Mouse (Mus musculus) midbrain, postnatal 0 days (tissue): ENCODE measurements around the gene Myo18b. TPM values are rescaled to one million over a fixed set of nuclear protein-coding genes. Genes with fewer than 3 reads are reported as not detected.

Experiments
- ATAC-seq: fragments of 200-750 bp; cut with Nextera tagmentation; 2 replicates; pipeline ENCODE4 v1.8.0; 2017; ENCODE audit warnings: moderate number of reproducible peaks, mild to moderate bottlenecking, moderate TSS enrichment, moderate library complexity; ENCODE audit not compliant: low FRiP score
- DNase-seq: peaks from one replicate; pipeline ENCODE4 v3.0.0-alpha.2; 2015; ENCODE audit warnings: low spot score
- H3K27ac ChIP-seq: fragments of 300-500 bp; sonication (generic); 2 replicates; pipeline ENCODE4 v1.5.1; 2014; ENCODE audit warnings: low read depth, mild to moderate bottlenecking, low read length, mixed read lengths
- H3K27me3 ChIP-seq: fragments of 300-500 bp; sonication (generic); 2 replicates; pipeline ENCODE4 v1.6.1; 2014; ENCODE audit warnings: low read length, control low read depth, mixed read lengths; ENCODE audit not compliant: insufficient read depth
- H3K36me3 ChIP-seq: fragments of 300-500 bp; sonication (generic); 2 replicates; pipeline ENCODE4 v1.6.1; 2014; ENCODE audit warnings: low read length, control low read depth, mixed read lengths; ENCODE audit not compliant: insufficient read depth
- H3K4me1 ChIP-seq: fragments of 300-500 bp; sonication (generic); 2 replicates; pipeline ENCODE4 v1.6.1; 2014; ENCODE audit warnings: mild to moderate bottlenecking, control low read depth, antibody characterized with exemption, low read length, mixed read lengths; ENCODE audit not compliant: insufficient read depth
- H3K4me2 ChIP-seq: fragments of 300-500 bp; sonication (generic); 2 replicates; pipeline ENCODE4 v1.6.1; 2014; ENCODE audit warnings: low read depth, mild to moderate bottlenecking, low read length, mixed read lengths; ENCODE audit not compliant: poor library complexity, severe bottlenecking
- H3K4me3 ChIP-seq: fragments of 300-500 bp; sonication (generic); 2 replicates; pipeline ENCODE4 v1.5.1; 2014; ENCODE audit warnings: low read depth, mild to moderate bottlenecking, low read length, moderate library complexity
- H3K9ac ChIP-seq: fragments of 300-500 bp; sonication (generic); replicated peaks from 2 replicates; pipeline ENCODE4 v1.6.1; 2014; ENCODE audit warnings: mild to moderate bottlenecking, low read length, moderate library complexity, mixed read lengths; ENCODE audit not compliant: poor library complexity, severe bottlenecking
- H3K9me3 ChIP-seq: fragments of 300-500 bp; sonication (generic); 2 replicates; pipeline ENCODE4 v1.6.1; 2016; ENCODE audit warnings: low read length, control low read depth
- CTCF ChIP-seq: IDR thresholded peaks from 2 replicates; pipeline ENCODE4 v1.5.1; 2016; ENCODE audit warnings: antibody characterized with exemption, mild to moderate bottlenecking
- WGBS: fragments of 180-500 bp; shearing (Covaris S2); extraction: QIAGEN DNeasy Blood & Tissue Kit; methylation state at CpG from one replicate; pipeline ENCODE4 v1.1.7; 2014; 5-methylcytosine and 5-hydroxymethylcytosine counted together
- polyA plus RNA-seq: library from polyadenylated mRNA; unstranded; fragments of >200 nt; fragmentation: Nextera tagmentation; extraction: Ambion mirVana; gene quantifications from 2 replicates; pipeline ENCODE4 v1.2.1, GENCODE M21; 2015
- total RNA-seq: library from RNA; depleted of rRNA; stranded (reverse); fragments of >200 nt; gene quantifications from 2 replicates; pipeline ENCODE4 v1.2.3, GENCODE M21; 2014

Gene Myo18b
- total and polyA plus RNA-seq, 2 experiments from 2014 or later, result 1.3 to 1.9 TPM

DNA sequence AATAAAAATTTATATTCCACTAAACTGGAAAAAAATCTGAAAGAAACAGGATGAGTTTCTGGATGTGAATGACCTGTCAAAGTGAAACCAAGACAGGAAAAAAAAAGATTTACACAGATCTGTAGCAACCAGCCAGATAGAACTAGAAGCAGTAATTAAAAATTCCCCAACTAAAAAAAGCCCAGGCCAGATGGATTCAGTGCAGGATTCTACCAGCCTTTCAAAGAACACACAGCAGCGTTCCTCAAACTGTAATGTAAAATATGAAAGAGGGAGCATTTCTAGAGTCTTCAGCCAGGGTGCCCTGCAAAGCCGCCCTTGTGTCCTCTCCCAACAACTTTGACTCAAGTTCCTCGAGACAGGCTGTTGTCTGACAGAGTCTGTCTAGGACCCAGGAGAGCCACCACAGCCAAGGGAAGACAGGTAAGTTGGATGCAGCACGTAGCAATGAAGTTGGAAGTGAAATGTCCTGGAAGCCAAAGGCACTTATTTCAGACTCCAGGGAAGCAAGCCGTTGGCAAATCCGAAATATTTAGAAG is 246.9 kb downstream of the Myo18b start:
- Histone ChIP-seq H3K9me3 (no peaks in the 10 kb centered on the region), H3K27me3 (no peaks in the 10 kb centered on the region), H3K27ac (no peak overlapping the region), H3K4me1 (peaks cover 5% of the 10 kb centered on the region; the same call in 1 of the 2 replicates), H3K9ac (no peak overlapping the region), H3K4me2 (no peak overlapping the region), H3K4me3 (no peak overlapping the region), H3K36me3 (no peaks in the 10 kb centered on the region)
- no peak for DNase-seq
- 82% methylated on average over 6 of the region's 6 CpGs for WGBS
- no peak for ATAC-seq
- no peak for TF ChIP-seq CTCF

DNA sequence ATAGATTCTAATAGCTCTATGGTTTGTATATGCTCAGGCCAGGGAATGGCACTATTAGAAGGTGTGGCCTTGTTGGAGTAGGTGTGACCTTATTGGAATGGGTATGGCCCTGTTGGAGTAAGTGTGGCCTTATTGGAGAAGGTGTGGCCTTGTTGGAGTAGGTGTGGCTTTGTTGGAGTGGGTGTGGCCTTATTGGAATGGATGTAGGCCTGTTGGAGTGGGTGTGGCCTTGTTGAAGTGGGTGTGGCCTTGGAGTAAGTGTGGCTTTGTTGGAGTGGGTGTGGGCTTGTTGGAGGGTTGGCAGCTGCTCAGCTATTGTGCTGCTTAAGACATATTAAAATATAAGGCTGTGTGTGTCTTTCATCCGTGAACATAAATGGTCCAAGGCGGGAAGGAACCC is 249.3 kb downstream of the Myo18b start:
- Histone ChIP-seq H3K9me3 (no peaks in the 10 kb centered on the region), H3K4me1 (no peaks in the 10 kb centered on the region)
- 59% methylated on average over 2 of the region's 2 CpGs for WGBS

DNA sequence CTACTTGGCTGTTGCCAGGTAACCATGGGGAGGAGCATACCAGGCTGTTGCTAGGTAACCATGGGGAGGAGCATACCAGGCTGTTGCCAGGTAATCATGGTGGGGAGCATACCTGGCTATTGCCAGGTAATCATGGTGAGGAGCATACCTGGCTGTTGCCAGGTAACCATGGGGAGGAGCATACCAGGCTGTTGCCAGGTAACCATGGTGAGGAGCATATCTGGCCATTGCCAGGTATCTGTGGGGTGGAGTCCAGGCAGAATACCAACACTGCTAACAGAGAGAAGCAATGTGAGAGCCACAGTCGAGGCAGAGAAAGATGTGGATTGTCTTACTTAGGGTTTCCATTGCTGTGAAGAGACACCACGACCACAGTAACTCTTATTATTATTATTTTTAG is 250.6 kb downstream of the Myo18b start:
- Histone ChIP-seq H3K36me3 (no peaks in the 10 kb centered on the region), H3K4me3 (no peak overlapping the region), H3K27me3 (no peaks in the 10 kb centered on the region), H3K9ac (no peak overlapping the region), H3K9me3 (no peaks in the 10 kb centered on the region), H3K4me2 (no peak overlapping the region), H3K27ac (no peak overlapping the region), H3K4me1 (no peaks in the 10 kb centered on the region)
- WGBS, result 93% methylated on average over 2 of the region's 2 CpGs
- no peak for DNase-seq
- no peak for TF ChIP-seq CTCF
- ATAC-seq, result no peak

More for the DNA sequence above, 249.3 kb downstream of the Myo18b start:
- H3K27me3 ChIP-seq, result no peaks in the 10 kb centered on the region
- no peak for TF ChIP-seq CTCF
- no peak overlapping the region for H3K9ac ChIP-seq
- no peak overlapping the region for H3K4me2 ChIP-seq
- DNase-seq, result no peak
- ATAC-seq, result no peak
- H3K4me3 ChIP-seq, result no peak overlapping the region
- no peak overlapping the region for H3K27ac ChIP-seq
- H3K36me3 ChIP-seq, result no peaks in the 10 kb centered on the region

DNA sequence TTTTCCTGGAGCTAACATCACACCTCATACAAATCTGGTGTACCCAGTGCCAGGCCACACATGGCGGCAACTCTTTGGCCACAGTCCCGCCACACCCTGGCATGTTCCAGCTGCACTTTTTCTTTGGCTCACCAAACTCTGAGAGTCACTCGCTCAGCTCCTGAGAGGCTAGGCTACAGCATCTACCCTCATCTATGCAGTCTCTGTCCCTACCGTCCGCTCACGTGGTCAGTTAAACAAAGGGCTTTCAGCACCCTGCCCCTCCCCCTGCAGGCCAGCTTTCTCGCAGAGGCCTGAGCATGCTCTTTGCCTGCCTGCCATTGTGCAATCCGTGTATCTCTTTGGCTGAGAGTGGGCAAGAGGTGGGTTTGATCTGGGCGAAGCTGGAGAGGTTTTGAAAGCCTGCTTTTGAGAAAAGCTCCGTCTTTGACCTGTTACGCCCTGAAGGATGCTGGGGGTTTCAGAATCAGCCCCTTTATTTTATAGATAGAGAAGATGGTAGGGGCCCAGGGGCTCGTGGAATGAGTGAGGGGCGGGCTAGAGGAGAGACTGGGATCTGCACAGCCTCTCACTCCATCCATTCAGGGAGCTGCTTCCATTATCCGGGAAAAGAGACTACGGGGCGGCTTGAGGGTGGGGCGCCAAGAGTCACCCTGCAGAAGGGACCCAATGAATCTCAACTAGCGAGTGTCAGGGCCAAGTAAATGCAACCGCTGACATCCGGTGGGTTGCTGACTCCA is 252.5 kb downstream of the Myo18b start:
- Histone ChIP-seq H3K9me3 (no peaks in the 10 kb centered on the region), H3K27ac (no peak overlapping the region), H3K4me2 (no peak overlapping the region), H3K4me3 (no peak overlapping the region), H3K4me1 (no peaks in the 10 kb centered on the region), H3K36me3 (no peaks in the 10 kb centered on the region), H3K9ac (no peak overlapping the region), H3K27me3 (no peaks in the 10 kb centered on the region)
- ATAC-seq, result peak; percentile 59
- 24% methylated on average over 19 of the region's 20 CpGs for WGBS
- no peak for TF ChIP-seq CTCF
- peak; percentile 76 for DNase-seq

DNA sequence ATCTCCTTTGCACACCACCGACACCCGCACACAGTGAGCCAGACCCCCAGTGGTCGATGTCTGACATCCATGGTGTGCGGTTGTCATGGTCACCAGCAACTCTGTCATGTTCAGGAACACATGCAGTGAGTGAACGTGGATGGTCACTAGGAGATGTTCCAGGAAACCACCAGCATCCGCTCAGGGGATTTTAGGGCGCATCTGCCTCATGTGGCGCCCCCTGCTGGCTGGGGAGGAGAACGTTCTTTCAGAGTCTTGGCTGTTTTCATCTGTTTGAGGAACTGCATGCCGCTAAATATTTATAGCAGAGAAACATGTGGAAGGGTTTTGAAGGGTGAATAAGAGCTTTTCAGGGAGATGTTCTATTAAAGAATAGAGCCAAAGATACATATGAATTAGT is 253.4 kb downstream of the Myo18b start:
- no peak overlapping the region for H3K4me3 ChIP-seq
- no peak for ATAC-seq
- DNase-seq, result peak; percentile 36
- H3K27me3 ChIP-seq, result no peaks in the 10 kb centered on the region
- peak; percentile 66 for TF ChIP-seq CTCF
- H3K4me1 ChIP-seq, result no peaks in the 10 kb centered on the region
- no peak overlapping the region for H3K9ac ChIP-seq
- H3K9me3 ChIP-seq, result no peaks in the 10 kb centered on the region
- H3K36me3 ChIP-seq, result no peaks in the 10 kb centered on the region
- H3K27ac ChIP-seq, result no peak overlapping the region
- H3K4me2 ChIP-seq, result no peak overlapping the region
- WGBS, result 51% methylated on average over 10 of the region's 10 CpGs

DNA sequence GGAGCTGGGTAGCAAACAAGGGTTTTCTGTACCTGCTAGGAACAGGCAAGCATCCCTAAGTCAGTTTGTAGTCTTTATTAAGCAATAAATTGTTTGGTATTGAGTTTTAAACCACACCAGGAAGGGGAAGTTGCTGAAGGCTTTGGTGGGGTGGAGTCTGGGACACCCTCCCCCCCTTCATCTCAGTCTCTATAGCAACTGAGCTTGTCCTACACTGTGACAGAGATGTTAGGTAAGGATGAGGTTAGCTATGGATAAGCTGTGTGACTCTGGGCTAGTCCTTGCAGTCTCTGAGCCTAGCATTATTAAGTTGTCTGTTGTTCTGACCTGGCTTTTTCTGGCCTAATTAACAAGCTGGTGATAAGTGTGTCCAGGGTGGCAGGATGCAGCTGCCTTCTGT is 254.4 kb downstream of the Myo18b start:
- H3K4me1 ChIP-seq, result no peaks in the 10 kb centered on the region
- no peak overlapping the region for H3K4me3 ChIP-seq
- no peak overlapping the region for H3K27ac ChIP-seq
- H3K36me3 ChIP-seq, result no peaks in the 10 kb centered on the region
- ATAC-seq (no peak), DNase-seq (no peak)
- no peak overlapping the region for H3K4me2 ChIP-seq
- H3K27me3 ChIP-seq, result no peaks in the 10 kb centered on the region
- no peak overlapping the region for H3K9ac ChIP-seq
- H3K9me3 ChIP-seq, result no peaks in the 10 kb centered on the region
- TF ChIP-seq CTCF, result no peak
